Mouse (Mus musculus) spleen, postnatal 36 days (tissue): Measurements from ENCODE around the gene Spink4.

Experiments
- DNase-seq, 2 experiments: peaks; one replicate each; pipeline ENCODE4 v3.0.0; 2022; ENCODE audit warnings: low spot score in 2 of 2, mixed read lengths in 1 of 2

Spink4 gene

GRCm38 (mm10) chr4:40919785-40920184, at the start of gene Spink4:
TSS of gene Spink4 (plus strand) at chr4:40920052.
- DNase-seq: peak in 1 of 2 experiments; percentile 4

- no peak for DNase-seq
Measured at GRCm38 (mm10) chr4:40870206-40870605, 49.6 kb upstream of the Spink4 start.

- DNase-seq: no peak
Measured at GRCm38 (mm10) chr4:40872129-40872528, 47.7 kb upstream of the Spink4 start.

GRCm38 (mm10) chr4:40873320-40873719, 46.5 kb upstream of the Spink4 start:
- DNase-seq: no peak

GRCm38 (mm10) chr4:40874151-40874600, 45.7 kb upstream of the Spink4 start:
- no peak for DNase-seq

GRCm38 (mm10) chr4:40874794-40875552, 44.9 kb upstream of the Spink4 start:
- no peak for DNase-seq

GRCm38 (mm10) chr4:40875842-40876241, 44.0 kb upstream of the Spink4 start:
- DNase-seq: peak; percentile 63 to 64

GRCm38 (mm10) chr4:40876814-40877371, 43.0 kb upstream of the Spink4 start:
- peak; percentile 29 to 45 for DNase-seq

- no peak for DNase-seq
Measured at GRCm38 (mm10) chr4:40877528-40877927, 42.3 kb upstream of the Spink4 start.

- peak in 1 of 2 experiments; percentile 29 for DNase-seq
Measured at GRCm38 (mm10) chr4:40883200-40883599, 36.7 kb upstream of the Spink4 start.

GRCm38 (mm10) chr4:40884282-40885165, 35.3 kb upstream of the Spink4 start:
- no peak for DNase-seq

GRCm38 (mm10) chr4:40885166-40885525, 34.7 kb upstream of the Spink4 start:
- no peak for DNase-seq

- no peak for DNase-seq
Measured at GRCm38 (mm10) chr4:40885883-40886282, 34.0 kb upstream of the Spink4 start.

GRCm38 (mm10) chr4:40888839-40889238, 31.0 kb upstream of the Spink4 start:
- DNase-seq: no peak

GRCm38 (mm10) chr4:40889252-40889651, 30.6 kb upstream of the Spink4 start:
- DNase-seq: no peak

- no peak for DNase-seq
Measured at GRCm38 (mm10) chr4:40889983-40890382, 29.9 kb upstream of the Spink4 start.

- DNase-seq: no peak
Measured at GRCm38 (mm10) chr4:40891206-40891605, 28.6 kb upstream of the Spink4 start.

GRCm38 (mm10) chr4:40895118-40895517, 24.7 kb upstream of the Spink4 start:
- no peak for DNase-seq

- no peak for DNase-seq
Measured at GRCm38 (mm10) chr4:40895646-40896045, 24.2 kb upstream of the Spink4 start.

- no peak for DNase-seq
Measured at GRCm38 (mm10) chr4:40898476-40899044, 21.3 kb upstream of the Spink4 start.

- no peak for DNase-seq
Measured at GRCm38 (mm10) chr4:40899264-40899663, 20.6 kb upstream of the Spink4 start.

GRCm38 (mm10) chr4:40900071-40900470, 19.8 kb upstream of the Spink4 start:
- DNase-seq: no peak
